Mouse (Mus musculus): ENCODE measurements around the gene Mtx3. TPM values are rescaled to one million over a fixed set of nuclear protein-coding genes. Genes with fewer than 3 reads are reported as not detected.

Mtx3 gene
- total RNA-seq, 2 experiments from 2014 or later = 30.0 to 33.9 TPM

DNA sequence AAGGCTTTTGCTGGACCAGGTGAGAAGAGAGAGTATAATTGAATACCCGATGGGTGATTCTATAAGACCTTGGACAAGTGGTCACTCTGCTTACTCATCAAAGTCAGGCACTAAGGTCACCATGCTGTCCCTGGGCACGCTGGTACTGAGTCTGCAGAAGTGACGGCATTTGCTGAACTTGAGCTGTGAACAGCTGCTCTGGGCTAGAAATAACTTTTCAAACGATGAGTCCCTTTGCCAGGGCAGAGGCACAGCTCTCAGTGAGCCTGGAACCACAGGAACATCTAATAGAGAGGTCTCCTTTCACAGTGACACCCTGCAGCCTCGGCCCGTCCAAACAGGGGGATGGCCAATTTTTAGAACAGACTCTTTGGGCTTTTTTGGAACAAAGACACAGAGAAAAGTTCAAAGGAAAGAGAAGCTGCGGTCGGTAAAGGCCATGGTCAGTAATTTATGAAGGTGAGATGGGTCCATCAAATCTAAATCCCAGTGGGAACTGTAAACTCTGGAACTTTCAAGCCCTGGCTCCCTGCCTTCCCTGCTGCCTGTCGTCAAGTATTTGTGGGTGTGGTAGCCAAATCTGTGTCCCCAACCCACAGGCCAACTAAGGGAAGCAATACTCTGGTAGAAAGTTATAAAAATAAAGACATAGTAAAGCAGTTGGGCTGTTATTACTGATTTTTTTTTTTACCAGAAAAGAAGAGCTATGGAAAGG lies 37.9 kb downstream of the Mtx3 start:
- intact Hi-C loops (cut with DNase I) = no loop called here
- no peak for DNase-seq (ENCODE audit: extremely low spot score in 1 of 2, low spot score in 2 of 2)

- intact Hi-C loops (cut with DNase I) = no loop called here
Measured at GRCm38 (mm10) chr13:92882986-92883720, 38.6 kb downstream of the Mtx3 start.

GRCm38 (mm10) chr13:92884206-92884605 lies 39.6 kb downstream of the Mtx3 start:
- intact Hi-C loops (cut with DNase I) = no loop called here
- DNase-seq (ENCODE audit: extremely low spot score in 1 of 2, low spot score in 2 of 2) = no peak

More at GRCm38 (mm10) chr13:92882986-92883720, 38.6 kb downstream of the Mtx3 start:
- no peak for DNase-seq (ENCODE audit: extremely low spot score in 1 of 2, low spot score in 2 of 2)

DNA sequence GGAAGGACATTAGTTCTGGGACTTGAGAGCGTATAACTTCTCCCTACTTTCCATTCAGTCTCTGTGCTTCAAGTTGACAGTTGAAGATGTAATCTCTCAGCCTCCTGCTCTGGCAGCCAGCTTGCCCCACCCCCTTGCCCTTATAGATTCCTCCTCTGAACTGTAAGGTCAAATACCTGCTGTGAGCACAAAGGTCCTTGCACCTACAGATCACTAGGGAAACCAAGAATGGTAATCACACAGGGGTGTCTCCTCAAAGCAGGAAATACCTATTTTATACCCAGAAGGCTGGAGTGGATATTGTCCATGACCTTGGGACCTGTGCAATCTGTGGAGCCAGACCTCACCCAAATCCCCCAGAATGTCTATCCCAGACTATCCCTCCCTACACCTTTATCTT lies 40.4 kb downstream of the Mtx3 start:
- intact Hi-C loops (cut with DNase I) = no loop called here
- no peak for DNase-seq (ENCODE audit: extremely low spot score in 1 of 2, low spot score in 2 of 2)

- intact Hi-C loops (cut with DNase I) = no loop called here
- no peak for DNase-seq (ENCODE audit: extremely low spot score in 1 of 2, low spot score in 2 of 2)
Measured at GRCm38 (mm10) chr13:92899087-92899486, 54.5 kb downstream of the Mtx3 start.

GRCm38 (mm10) chr13:92903291-92903690 lies 58.7 kb downstream of the Mtx3 start:
- DNase-seq (ENCODE audit: extremely low spot score in 1 of 2, low spot score in 2 of 2) = no peak
- intact Hi-C loops (cut with DNase I) = no loop called here

DNA sequence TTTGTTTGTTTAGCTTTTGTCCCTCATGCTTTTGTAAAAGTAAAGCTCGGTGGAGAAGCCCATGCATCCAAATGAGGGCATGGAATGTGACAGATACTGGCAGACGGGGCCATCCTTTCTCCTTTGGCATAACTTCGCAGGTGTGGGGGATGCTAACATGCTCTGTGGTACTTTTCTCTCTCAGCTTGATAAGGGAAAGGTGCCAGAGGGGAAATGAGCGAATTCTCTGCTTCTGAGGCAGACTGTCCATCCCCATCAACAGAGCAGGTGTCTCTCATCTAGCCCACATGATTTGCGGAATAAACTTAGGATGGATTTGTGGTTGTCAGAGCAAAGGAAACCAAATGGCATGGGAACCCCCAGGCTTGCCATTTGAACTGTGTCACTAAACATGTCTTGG lies 61.4 kb downstream of the Mtx3 start:
- DNase-seq (ENCODE audit: extremely low spot score in 1 of 2, low spot score in 2 of 2) = no peak

DNA sequence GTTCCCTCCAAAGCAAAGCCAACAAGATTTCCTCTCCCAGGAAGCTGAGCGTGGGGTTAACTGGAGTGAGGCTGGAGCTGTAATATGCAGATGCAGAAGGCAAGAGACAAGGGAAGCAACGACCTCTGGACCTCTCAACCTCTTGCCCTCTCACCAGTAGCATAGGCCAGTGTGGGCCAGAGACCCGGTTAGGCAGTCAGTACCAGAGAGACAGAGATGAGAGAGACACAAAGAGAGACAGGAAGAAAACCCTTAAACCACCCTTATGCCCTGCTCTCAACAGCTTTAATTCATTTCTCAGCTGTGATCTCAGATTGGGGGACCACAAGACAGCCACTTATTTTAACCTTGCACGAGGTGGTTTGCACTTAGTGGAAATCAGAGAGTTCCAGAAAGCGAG lies 62.8 kb downstream of the Mtx3 start:
- DNase-seq (ENCODE audit: extremely low spot score in 1 of 2, low spot score in 2 of 2) = no peak
- intact Hi-C loops (cut with DNase I) = no loop called here

More for the DNA sequence above, 61.4 kb downstream of the Mtx3 start:
- intact Hi-C loops (cut with DNase I) = no loop called here

Other genes with a start within 250 kb of the Mtx3 start
- 10 to 100 TPM; 48.0 to 55.7 TPM for gene Serinc5, start 233.7 kb upstream of the Mtx3 start, total RNA-seq (2021)
- 1 to 10 TPM; 1.3 to 2.3 TPM for gene Thbs4, start 49.9 kb upstream of the Mtx3 start, total RNA-seq (2021)